Mouse (Mus musculus) cerebral cortex, adult 2 months (tissue): ENCODE measurements around the gene Ivd.

Experiments
- WGBS: fragments of 180-500 bp; shearing (Covaris S2); methylation state at CpG from one replicate; pipeline ENCODE4 v1.1.7; 2018; 5-methylcytosine and 5-hydroxymethylcytosine counted together

Ivd gene

GRCm38 (mm10) chr2:118882840-118883679 lies 21.3 kb downstream of the Ivd start:
- WGBS: 4% methylated on average over 32 of the region's 32 CpGs

GRCm38 (mm10) chr2:118887440-118887839 lies 25.7 kb downstream of the Ivd start:
- WGBS: 66% methylated on average over 13 of the region's 13 CpGs

- 38% methylated on average over 14 of the region's 14 CpGs for whole genome bisulfite sequencing
Measured at GRCm38 (mm10) chr2:118887845-118888548, 26.2 kb downstream of the Ivd start.

GRCm38 (mm10) chr2:118891173-118891572 lies 29.4 kb downstream of the Ivd start:
- 92% methylated on average over 4 of the region's 4 CpGs for WGBS

- WGBS: 11% methylated on average over 38 of the region's 38 CpGs
Measured at GRCm38 (mm10) chr2:118895990-118896913, 34.5 kb downstream of the Ivd start.

- 1% methylated on average over 13 of the region's 13 CpGs for WGBS
Measured at GRCm38 (mm10) chr2:118896914-118897291, 35.1 kb downstream of the Ivd start.

- 14% methylated on average over 7 of the region's 7 CpGs for WGBS
Measured at GRCm38 (mm10) chr2:118897392-118897791, 35.6 kb downstream of the Ivd start.

GRCm38 (mm10) chr2:118897808-118898207 lies 36.1 kb downstream of the Ivd start:
- WGBS: 16% methylated on average over 11 of the region's 11 CpGs

- WGBS: 56% methylated on average over 4 of the region's 4 CpGs
Measured at GRCm38 (mm10) chr2:118898771-118899170, 37.0 kb downstream of the Ivd start.

GRCm38 (mm10) chr2:118899306-118899705 lies 37.6 kb downstream of the Ivd start:
- WGBS: 52% methylated on average over 7 of the region's 7 CpGs

- 6% methylated on average over 32 of the region's 32 CpGs for WGBS
Measured at GRCm38 (mm10) chr2:118899981-118900825, 38.4 kb downstream of the Ivd start, which contains the start of gene Bahd1. Gene Bahd1 (plus strand): TSS chr2:118900377.

GRCm38 (mm10) chr2:118900826-118901140 lies 39.0 kb downstream of the Ivd start:
- under 1% methylated on average over 11 of the region's 11 CpGs for WGBS

GRCm38 (mm10) chr2:118901175-118902031 lies 39.6 kb downstream of the Ivd start:
- 1% methylated on average over 84 of the region's 120 CpGs for WGBS

GRCm38 (mm10) chr2:118902051-118903025 lies 40.6 kb downstream of the Ivd start:
- under 1% methylated on average over 93 of the region's 106 CpGs for WGBS

GRCm38 (mm10) chr2:118903333-118903741 lies 41.6 kb downstream of the Ivd start:
- WGBS: 14% methylated on average over 10 of the region's 10 CpGs

- 66% methylated on average over 7 of the region's 7 CpGs for WGBS
Measured at GRCm38 (mm10) chr2:118905433-118906117, 43.8 kb downstream of the Ivd start.

GRCm38 (mm10) chr2:118906118-118906492 lies 44.4 kb downstream of the Ivd start:
- WGBS: 66% methylated on average over 5 of the region's 5 CpGs

- 92% methylated on average over 3 of the region's 3 CpGs for WGBS
Measured at GRCm38 (mm10) chr2:118907781-118908180, 46.0 kb downstream of the Ivd start.
